Mouse (Mus musculus): ENCODE measurements around the gene AI837181. TPM values are rescaled to one million over a fixed set of nuclear protein-coding genes. Genes with fewer than 3 reads are reported as not detected.

The AI837181 gene
- polyA plus RNA-seq, 1 experiment: 82.3 TPM

DNA sequence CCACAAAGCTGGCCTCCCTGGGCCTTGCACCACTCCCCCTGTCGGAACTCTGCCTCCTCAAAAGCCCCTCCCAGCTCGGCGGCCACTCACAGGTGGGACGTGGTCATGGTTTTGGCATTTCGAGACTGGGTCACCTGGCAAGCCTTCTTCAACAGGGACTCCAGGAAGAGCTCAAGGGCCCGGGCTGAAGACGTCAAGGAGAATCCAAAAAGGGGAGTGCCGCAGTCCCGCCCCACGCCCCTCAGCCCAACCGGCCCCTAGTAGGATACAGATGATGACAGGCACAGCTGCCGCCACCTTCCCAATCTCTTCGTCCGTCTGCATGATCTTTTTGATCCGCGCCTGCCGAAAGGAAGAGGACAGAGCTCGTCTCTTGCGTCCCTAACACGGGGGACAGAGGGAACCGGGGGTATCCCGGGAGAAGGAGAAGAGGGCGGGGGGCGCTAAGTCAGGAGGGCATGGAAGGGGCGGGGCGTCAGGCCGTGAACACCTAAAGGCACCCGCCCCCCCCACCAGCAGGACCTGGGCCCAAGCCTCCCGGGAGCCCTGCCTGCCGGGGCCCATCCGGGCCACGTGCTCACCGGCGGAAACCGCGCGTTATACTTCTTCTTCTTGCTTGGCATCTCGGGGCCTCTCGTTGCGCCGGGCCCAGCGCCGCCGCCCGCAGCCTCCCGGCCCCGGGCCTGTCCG is 707 bp upstream of the AI837181 start:
- Histone ChIP-seq H3K27ac (ENCODE audit: control insufficient read depth, insufficient read depth, low read depth, low read length) (peak overlapping the region; percentile 55), H3K4me1 (ENCODE audit: control insufficient read depth, insufficient read depth, low read length) (peaks cover 24% of the 10 kb centered on the region), H3K27me3 (ENCODE audit: control insufficient read depth, insufficient read depth, low read length) (no peaks in the 10 kb centered on the region), H3K36me3 (ENCODE audit: control insufficient read depth, insufficient read depth, low read length) (peaks cover 2% of the 10 kb centered on the region), H3K4me3 (ENCODE audit: control insufficient read depth, low read depth, low read length) (peak overlapping the region; percentile 95)
- no peak; the same call in 1 of the 2 replicates for TF ChIP-seq POLR2A (IDR thresholded peaks at IDR 0.05; ENCODE audit: control insufficient read depth, low read depth, low read length)

GRCm38 (mm10) chr19:5425906-5426565 is 1.1 kb downstream of the AI837181 start:
- TF ChIP-seq CTCF (IDR thresholded peaks at IDR 0.05; ENCODE audit: control insufficient read depth, insufficient read depth, insufficient replicate concordance, low read depth, low read length) (no peak), POLR2A (IDR thresholded peaks at IDR 0.05; ENCODE audit: control insufficient read depth, low read depth, low read length) (no peak)
- Histone ChIP-seq H3K27me3 (ENCODE audit: control insufficient read depth, insufficient read depth, low read length) (no peaks in the 10 kb centered on the region), H3K36me3 (ENCODE audit: control insufficient read depth, insufficient read depth, low read length) (peaks cover 2% of the 10 kb centered on the region), H3K4me1 (ENCODE audit: control insufficient read depth, insufficient read depth, low read length) (peaks cover 24% of the 10 kb centered on the region), H3K27ac (ENCODE audit: control insufficient read depth, insufficient read depth, low read depth, low read length) (peak overlapping the region; percentile 88), H3K4me3 (ENCODE audit: control insufficient read depth, low read depth, low read length) (peak overlapping the region; percentile 99)

GRCm38 (mm10) chr19:5426640-5427290 is 1.8 kb downstream of the AI837181 start:
- no peak overlapping the region for H3K4me3 ChIP-seq (ENCODE audit: control insufficient read depth, low read depth, low read length)
- TF ChIP-seq CTCF (IDR thresholded peaks at IDR 0.05; ENCODE audit: control insufficient read depth, insufficient read depth, insufficient replicate concordance, low read depth, low read length) (no peak), POLR2A (IDR thresholded peaks at IDR 0.05; ENCODE audit: control insufficient read depth, low read depth, low read length) (no peak)
- no peak overlapping the region for H3K27ac ChIP-seq (ENCODE audit: control insufficient read depth, insufficient read depth, low read depth, low read length)
- peaks cover 2% of the 10 kb centered on the region for H3K36me3 ChIP-seq (ENCODE audit: control insufficient read depth, insufficient read depth, low read length)
- peaks cover 24% of the 10 kb centered on the region for H3K4me1 ChIP-seq (ENCODE audit: control insufficient read depth, insufficient read depth, low read length)
- H3K27me3 ChIP-seq (ENCODE audit: control insufficient read depth, insufficient read depth, low read length): no peaks in the 10 kb centered on the region

- Histone ChIP-seq H3K27me3 (ENCODE audit: control insufficient read depth, insufficient read depth, low read length) (no peaks in the 10 kb centered on the region), H3K36me3 (ENCODE audit: control insufficient read depth, insufficient read depth, low read length) (no peaks in the 10 kb centered on the region; the same call in 1 of the 2 replicates), H3K27ac (ENCODE audit: control insufficient read depth, insufficient read depth, low read depth, low read length) (no peak overlapping the region), H3K4me3 (ENCODE audit: control insufficient read depth, low read depth, low read length) (no peak overlapping the region), H3K4me1 (ENCODE audit: control insufficient read depth, insufficient read depth, low read length) (peaks cover 21% of the 10 kb centered on the region)
- TF ChIP-seq POLR2A (IDR thresholded peaks at IDR 0.05; ENCODE audit: control insufficient read depth, low read depth, low read length): no peak
- no peak for TF ChIP-seq CTCF (IDR thresholded peaks at IDR 0.05; ENCODE audit: control insufficient read depth, insufficient read depth, insufficient replicate concordance, low read depth, low read length)
These were observed 3.1 kb downstream of the AI837181 start for GRCm38 (mm10) chr19:5428083-5428482.

DNA sequence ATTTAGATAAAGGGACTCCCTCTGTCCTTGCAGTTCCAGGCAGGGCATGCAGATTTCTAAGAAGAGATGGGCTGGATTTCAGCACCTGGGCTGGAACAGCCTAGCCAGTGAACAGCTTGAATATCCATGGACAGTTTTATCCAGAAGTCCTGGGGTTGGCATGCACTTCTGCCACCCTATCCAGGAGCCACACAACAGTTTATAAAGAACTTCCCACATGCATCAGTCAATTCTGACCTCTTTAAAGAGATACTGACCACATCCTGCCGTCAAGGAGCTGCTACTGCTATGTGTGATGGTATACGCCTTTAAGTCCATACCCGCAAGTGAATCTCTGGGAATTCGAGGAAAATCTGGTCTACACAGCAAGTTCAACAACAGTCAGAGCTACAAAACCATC is 4.3 kb downstream of the AI837181 start:
- H3K27me3 ChIP-seq (ENCODE audit: control insufficient read depth, insufficient read depth, low read length): no peaks in the 10 kb centered on the region
- peaks cover 17% of the 10 kb centered on the region for H3K4me1 ChIP-seq (ENCODE audit: control insufficient read depth, insufficient read depth, low read length)
- no peak overlapping the region for H3K27ac ChIP-seq (ENCODE audit: control insufficient read depth, insufficient read depth, low read depth, low read length)
- TF ChIP-seq POLR2A (IDR thresholded peaks at IDR 0.05; ENCODE audit: control insufficient read depth, low read depth, low read length) (no peak), CTCF (IDR thresholded peaks at IDR 0.05; ENCODE audit: control insufficient read depth, insufficient read depth, insufficient replicate concordance, low read depth, low read length) (no peak)
- H3K4me3 ChIP-seq (ENCODE audit: control insufficient read depth, low read depth, low read length): no peak overlapping the region
- no peaks in the 10 kb centered on the region; the same call in 1 of the 2 replicates for H3K36me3 ChIP-seq (ENCODE audit: control insufficient read depth, insufficient read depth, low read length)

DNA sequence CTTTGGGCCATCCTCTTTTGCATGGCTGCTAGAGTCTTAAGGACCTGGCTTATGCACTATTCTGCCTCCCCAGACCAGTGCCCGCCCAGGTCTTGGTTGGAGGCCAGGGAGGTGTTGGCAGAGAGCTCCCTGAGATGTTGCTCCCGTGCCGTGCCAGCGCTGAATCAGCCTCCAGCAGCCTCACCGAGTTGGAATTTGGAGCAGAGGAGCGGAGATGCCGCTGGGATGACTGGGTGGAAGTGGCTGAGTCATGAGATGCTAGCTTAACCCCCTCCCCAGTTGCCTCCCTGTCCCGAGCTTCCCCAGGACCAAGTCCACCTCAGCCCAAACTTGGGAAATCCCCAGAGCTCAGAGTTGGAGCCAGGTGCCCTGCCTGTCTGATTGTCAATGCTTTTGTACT is 4.9 kb downstream of the AI837181 start:
- Histone ChIP-seq H3K27me3 (ENCODE audit: control insufficient read depth, insufficient read depth, low read length) (no peaks in the 10 kb centered on the region), H3K4me1 (ENCODE audit: control insufficient read depth, insufficient read depth, low read length) (peaks cover 17% of the 10 kb centered on the region)

GRCm38 (mm10) chr19:5430408-5430807 is 5.5 kb downstream of the AI837181 start:
- TF ChIP-seq POLR2A (IDR thresholded peaks at IDR 0.05; ENCODE audit: control insufficient read depth, low read depth, low read length) (no peak), CTCF (IDR thresholded peaks at IDR 0.05; ENCODE audit: control insufficient read depth, insufficient read depth, insufficient replicate concordance, low read depth, low read length) (no peak)
- H3K27me3 ChIP-seq (ENCODE audit: control insufficient read depth, insufficient read depth, low read length): no peaks in the 10 kb centered on the region
- H3K27ac ChIP-seq (ENCODE audit: control insufficient read depth, insufficient read depth, low read depth, low read length): no peak overlapping the region
- H3K4me3 ChIP-seq (ENCODE audit: control insufficient read depth, low read depth, low read length): no peak overlapping the region
- peaks cover 17% of the 10 kb centered on the region for H3K4me1 ChIP-seq (ENCODE audit: control insufficient read depth, insufficient read depth, low read length)
- H3K36me3 ChIP-seq (ENCODE audit: control insufficient read depth, insufficient read depth, low read length): no peaks in the 10 kb centered on the region; the same call in 1 of the 2 replicates

More for the DNA sequence above, 4.9 kb downstream of the AI837181 start:
- TF ChIP-seq CTCF (IDR thresholded peaks at IDR 0.05; ENCODE audit: control insufficient read depth, insufficient read depth, insufficient replicate concordance, low read depth, low read length): no peak
- no peak for TF ChIP-seq POLR2A (IDR thresholded peaks at IDR 0.05; ENCODE audit: control insufficient read depth, low read depth, low read length)
- no peak overlapping the region for H3K27ac ChIP-seq (ENCODE audit: control insufficient read depth, insufficient read depth, low read depth, low read length)
- H3K36me3 ChIP-seq (ENCODE audit: control insufficient read depth, insufficient read depth, low read length): no peaks in the 10 kb centered on the region; the same call in 1 of the 2 replicates
- no peak overlapping the region for H3K4me3 ChIP-seq (ENCODE audit: control insufficient read depth, low read depth, low read length)

Data from testis, adult 2 months (tissue).